Mouse (Mus musculus): ENCODE data around the gene Gstm7.

GRCm38 (mm10) chr3:107974237-107974636 is 42.6 kb upstream of the Gstm7 start:
- TF ChIP-seq CTCF (IDR thresholded peaks at IDR 0.05; ENCODE audit: low read depth) (no peak), EP300 (optimal IDR thresholded peaks at IDR 0.05) (no peak)

Data from stomach, postnatal 0 days (tissue).